Mouse (Mus musculus) c-Kit-positive CD71-positive TER-119-positive erythroid progenitor cells, embryonic 14.5 days (primary cell): ENCODE data around the gene Iqcf4.
"Not testable (repeated sequence)": the region's sequence is repeated elsewhere in the genome, so short reads cannot be mapped to it uniquely, and the experiment has no call there.

Source experiments
- DNase-seq: peaks from one replicate; pipeline ENCODE4 v3.0.0-alpha.2; 2013; ENCODE audit warnings: low spot score

Iqcf4 gene

GRCm38 (mm10) chr9:106570896-106571295 is at the start of gene Iqcf4:
Gene Iqcf4, minus strand, starts transcription at chr9:106570996.
- no peak for DNase-seq

- no peak for DNase-seq
These were observed 46.7 kb upstream of the Iqcf4 start for GRCm38 (mm10) chr9:106617496-106617895.

DNA sequence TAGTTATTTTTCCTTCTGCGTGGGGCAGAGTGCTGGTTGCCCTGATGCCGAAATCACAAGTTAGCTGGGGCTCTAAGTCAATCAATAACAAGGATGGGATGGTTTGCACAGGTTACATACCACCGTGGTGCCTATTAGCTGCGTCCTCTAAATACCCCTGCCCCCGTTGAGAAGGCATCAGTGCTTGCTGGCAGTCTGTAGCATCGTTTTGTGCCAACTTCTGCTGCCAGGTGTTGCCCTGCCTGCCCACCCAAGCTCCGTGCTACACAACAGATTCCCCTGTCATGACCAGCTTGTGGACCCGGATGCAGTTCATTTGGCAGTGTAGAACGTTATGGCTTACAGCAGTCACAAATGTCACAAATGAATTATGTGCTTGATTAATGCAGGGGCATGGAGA is 45.5 kb upstream of the Iqcf4 start:
- no peak for DNase-seq

DNA sequence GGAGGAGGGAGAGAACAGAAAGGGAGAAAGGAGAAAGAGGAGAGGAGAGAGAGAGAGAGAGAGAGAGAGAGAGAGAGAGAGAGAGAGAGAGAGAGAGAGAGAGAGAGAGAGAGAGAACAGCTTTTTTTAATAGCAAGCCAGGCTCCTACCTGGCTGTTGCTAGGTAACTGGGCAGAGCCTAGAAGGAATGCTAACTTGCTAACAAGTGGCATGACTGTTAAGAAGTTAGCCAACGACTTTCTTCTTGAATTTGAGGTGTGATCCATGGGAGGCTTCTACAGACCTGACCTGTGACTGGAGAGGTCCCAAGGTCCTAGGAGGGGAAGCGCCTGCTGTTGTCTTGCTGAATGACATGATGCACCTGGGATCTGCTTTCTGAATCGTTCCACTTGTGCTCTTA is 43.8 kb upstream of the Iqcf4 start:
- no peak for DNase-seq

DNA sequence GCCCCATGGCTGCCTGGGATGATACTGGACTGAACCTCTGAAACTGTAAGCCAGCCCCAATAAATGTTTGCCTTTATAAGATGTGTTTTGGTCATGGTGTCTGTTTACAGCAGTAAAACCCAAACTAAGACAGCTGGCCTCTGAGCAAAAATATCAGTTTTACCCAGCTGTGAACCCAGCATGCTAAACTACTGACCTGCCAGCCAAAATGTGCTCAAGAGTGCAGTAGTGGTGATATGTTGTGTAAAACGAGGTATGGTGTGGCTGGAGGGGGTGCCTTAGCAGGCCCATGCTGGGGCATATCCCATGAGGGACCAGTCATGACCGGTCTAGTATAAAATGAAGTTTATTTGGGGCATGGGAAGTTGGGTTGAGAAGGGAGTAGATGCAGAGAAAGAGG is 43.2 kb upstream of the Iqcf4 start:
- no peak for DNase-seq

GRCm38 (mm10) chr9:106610727-106611126 is 39.9 kb upstream of the Iqcf4 start:
- DNase-seq: no peak

GRCm38 (mm10) chr9:106600546-106600945 is 29.8 kb upstream of the Iqcf4 start:
- DNase-seq: peak; percentile 41

DNA sequence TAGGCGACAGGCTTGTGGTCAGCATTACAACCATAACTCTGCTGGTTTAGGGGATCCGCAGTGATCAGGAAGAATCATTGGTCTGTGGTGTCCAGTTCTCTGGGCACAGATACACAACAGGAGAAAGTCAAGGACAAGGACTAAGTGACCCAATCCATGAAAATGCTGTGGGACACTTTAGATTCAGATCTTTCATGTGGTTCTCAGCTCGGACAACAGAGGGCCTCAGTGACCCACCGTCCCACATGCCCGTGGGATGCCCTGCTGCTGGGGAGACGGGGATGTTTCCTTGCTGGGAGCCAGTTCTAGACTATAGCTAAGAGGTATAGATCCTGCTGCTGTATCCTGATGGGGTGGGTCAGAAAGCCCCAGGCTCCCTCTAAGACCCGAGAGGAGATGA is 27.7 kb upstream of the Iqcf4 start:
- DNase-seq: no peak

GRCm38 (mm10) chr9:106595836-106596235 is 25.0 kb upstream of the Iqcf4 start:
- no peak for DNase-seq

DNA sequence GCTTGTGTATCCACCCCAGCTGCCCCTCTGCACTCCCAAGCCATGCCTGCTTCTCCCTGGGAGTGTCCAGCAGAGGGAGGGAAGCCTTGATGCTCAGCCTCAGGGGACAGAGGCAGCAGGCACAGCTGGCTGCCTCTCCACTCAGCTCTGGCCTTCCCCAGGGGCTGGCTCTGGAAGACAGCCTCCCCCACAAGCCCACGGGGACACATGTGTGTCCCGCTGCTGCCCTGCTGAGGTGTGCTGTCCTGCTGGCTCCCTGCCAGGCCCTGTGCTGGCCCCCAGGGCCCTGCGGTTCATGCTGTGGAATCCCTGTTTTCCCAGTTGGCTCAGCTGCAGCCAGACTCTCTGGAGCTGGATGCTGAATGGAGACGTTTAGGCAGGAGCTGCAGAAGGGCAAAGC is 24.6 kb upstream of the Iqcf4 start:
- not testable (repeated sequence) for DNase-seq

GRCm38 (mm10) chr9:106592158-106592557 is 21.4 kb upstream of the Iqcf4 start:
- DNase-seq: no peak

- no peak for DNase-seq
These were observed 11.8 kb upstream of the Iqcf4 start for GRCm38 (mm10) chr9:106582552-106582951.

DNA sequence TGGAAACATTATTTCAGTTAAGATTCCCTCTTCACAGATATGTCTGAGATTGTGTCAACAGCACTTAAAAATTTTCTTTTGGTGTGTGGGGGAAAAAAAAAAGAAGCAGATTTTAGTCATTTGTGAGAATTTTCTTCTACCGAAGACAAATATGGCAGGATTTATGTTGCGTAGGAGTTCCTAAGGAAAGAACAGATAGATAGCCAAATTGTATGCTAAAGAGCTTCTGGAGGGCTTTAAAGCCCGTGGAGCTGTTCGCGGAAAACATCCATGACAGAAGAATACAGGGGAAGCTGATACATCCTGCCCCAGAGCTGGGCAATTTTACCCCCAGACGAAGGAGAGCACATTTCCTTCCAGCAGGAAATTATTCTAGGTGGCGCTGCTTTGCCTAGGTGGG is 9.2 kb upstream of the Iqcf4 start:
- DNase-seq: no peak

- no peak for DNase-seq
These were observed 5.3 kb upstream of the Iqcf4 start for GRCm38 (mm10) chr9:106576112-106576511.

- no peak for DNase-seq
These were observed 2.6 kb upstream of the Iqcf4 start for GRCm38 (mm10) chr9:106573366-106573765.

DNA sequence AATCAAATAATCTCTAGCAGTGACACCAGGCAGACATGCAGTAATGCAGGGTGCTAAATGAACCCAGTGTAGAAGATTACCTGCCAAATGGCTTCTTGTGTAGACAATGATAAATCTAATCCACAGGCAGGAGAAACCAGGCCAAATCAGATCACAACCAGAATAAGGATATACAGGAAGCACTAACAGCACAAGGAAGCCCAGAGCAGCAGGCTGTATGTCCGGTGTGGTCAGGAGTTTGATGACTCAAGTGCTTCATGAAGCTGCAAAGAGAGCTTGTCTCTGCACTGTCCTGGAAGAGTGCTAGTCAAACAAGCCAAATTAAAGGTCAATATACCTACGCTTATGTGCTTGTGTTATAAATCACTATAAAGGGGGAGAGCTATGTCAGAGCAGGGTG is 1.4 kb upstream of the Iqcf4 start:
- no peak for DNase-seq

DNA sequence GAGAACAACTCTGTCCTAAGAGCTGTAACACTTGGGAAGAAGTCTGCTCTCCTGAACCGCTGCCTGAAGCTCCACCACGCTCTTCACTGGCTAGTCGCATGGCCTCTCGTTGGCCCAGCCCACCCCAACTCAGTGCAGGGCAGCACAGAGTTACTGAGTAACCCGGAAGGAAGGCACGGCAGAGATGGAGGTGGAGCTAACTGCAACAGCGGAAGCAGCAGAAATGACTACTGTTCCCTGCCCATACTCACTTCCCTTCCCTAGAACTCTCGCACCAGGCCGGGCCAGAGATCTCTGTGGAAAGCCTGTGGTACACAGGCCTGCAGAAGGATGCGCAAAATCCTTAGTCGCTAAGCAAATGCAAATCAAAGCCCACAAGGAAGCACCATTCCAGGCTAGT is 4.4 kb downstream of the Iqcf4 start:
- DNase-seq: no peak

DNA sequence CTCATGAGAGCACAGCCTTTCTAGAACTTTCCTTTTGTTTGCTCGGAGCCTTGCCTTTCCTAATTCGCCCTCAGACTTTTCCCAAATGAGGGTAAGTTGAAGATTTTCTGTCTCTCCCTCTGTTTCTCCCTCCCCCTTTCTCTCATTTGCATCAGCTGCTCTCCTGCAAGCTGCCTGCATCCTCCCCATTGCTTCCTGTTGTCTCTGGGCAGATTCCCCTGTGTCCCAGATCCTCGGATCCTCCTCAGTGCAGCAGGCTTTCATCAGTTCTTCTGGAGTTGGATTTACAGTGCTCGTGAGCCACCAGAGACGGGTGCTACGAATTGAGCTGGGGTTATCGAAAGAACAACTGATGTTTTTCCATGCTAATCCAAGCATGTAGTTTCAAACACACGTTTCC is 6.8 kb downstream of the Iqcf4 start:
- no peak for DNase-seq

GRCm38 (mm10) chr9:106562291-106562690 is 8.5 kb downstream of the Iqcf4 start:
- DNase-seq: no peak

GRCm38 (mm10) chr9:106561531-106561930 is 9.3 kb downstream of the Iqcf4 start, which contains the start of gene Iqcf3:
Gene Iqcf3, minus strand, starts transcription at chr9:106561631.
- no peak for DNase-seq

- DNase-seq: no peak
These were observed 35.8 kb downstream of the Iqcf4 start for GRCm38 (mm10) chr9:106534975-106535374.

- no peak for DNase-seq
These were observed 36.5 kb downstream of the Iqcf4 start for GRCm38 (mm10) chr9:106534296-106534695.

- DNase-seq: peak; percentile 34
These were observed 39.0 kb downstream of the Iqcf4 start for GRCm38 (mm10) chr9:106531833-106532232.

- DNase-seq: no peak
These were observed 50.9 kb downstream of the Iqcf4 start for GRCm38 (mm10) chr9:106519909-106520308.

DNA sequence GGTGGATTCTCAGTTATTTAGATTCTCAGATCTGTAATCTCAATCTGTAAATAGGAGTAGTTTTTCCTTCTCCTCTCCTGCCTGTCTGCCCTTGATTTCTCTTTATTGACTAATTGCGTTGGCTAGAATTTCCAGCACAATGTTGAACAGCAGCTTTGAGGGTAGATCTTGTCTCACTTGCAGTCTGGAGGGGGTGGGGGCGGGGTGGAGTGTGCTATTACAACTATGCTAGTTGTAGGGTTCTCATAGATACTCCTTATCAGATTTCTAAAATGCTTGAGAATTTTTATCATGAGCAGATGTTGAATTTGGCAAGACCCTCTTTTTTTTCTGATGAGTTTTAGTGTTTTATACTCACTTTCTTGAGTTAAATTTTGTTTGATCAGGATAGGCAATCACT is 51.4 kb downstream of the Iqcf4 start:
- no peak for DNase-seq
